Mouse (Mus musculus) layer of hippocampus, adult 2 months (tissue): ENCODE measurements around the gene Notch4. TPM values are rescaled to one million over a fixed set of nuclear protein-coding genes. Genes with fewer than 3 reads are reported as not detected.

ENCODE experiments used
- DNase-seq, 2 experiments: peaks; one replicate each; pipeline ENCODE4 v3.0.0; 2022; ENCODE audit warnings: low spot score in 2 of 2
- H3K27ac ChIP-seq: fragments of 200-600 bp; 2 replicates; pipeline ENCODE4 v1.8.1; 2022
- H3K4me3 ChIP-seq: fragments of 200-600 bp; 2 replicates; pipeline ENCODE4 v1.8.1; 2022; ENCODE audit warnings: mild to moderate bottlenecking
- CTCF ChIP-seq: fragments of 200-600 bp; conservative IDR thresholded peaks from 2 replicates; pipeline ENCODE4 v1.8.1; 2022; ENCODE audit warnings: antibody characterized with exemption, mild to moderate bottlenecking, moderate library complexity
- total RNA-seq, 2 experiments: library from RNA; stranded (reverse); gene quantifications; 2 replicates each; pipeline ENCODE4 v1.2.3; 2021

Notch4 gene
- total RNA-seq, 2 experiments from 2014 or later = 11.0 to 15.9 TPM

GRCm38 (mm10) chr17:34583397-34583796, 19.3 kb downstream of the Notch4 start:
- TF ChIP-seq CTCF = no peak
- DNase-seq = no peak
- H3K4me3 ChIP-seq = no peak overlapping the region
- no peak overlapping the region for H3K27ac ChIP-seq

- H3K27ac ChIP-seq = no peak overlapping the region
- no peak for DNase-seq
- H3K4me3 ChIP-seq = no peak overlapping the region
- TF ChIP-seq CTCF = no peak
Measured at GRCm38 (mm10) chr17:34583819-34584218, 19.8 kb downstream of the Notch4 start.

GRCm38 (mm10) chr17:34585121-34585520, 21.1 kb downstream of the Notch4 start:
- Histone ChIP-seq H3K4me3 (no peak overlapping the region), H3K27ac (peak overlapping the region; percentile 97; the same call in 1 of the 2 replicates)
- TF ChIP-seq CTCF = no peak
- DNase-seq = no peak

- no peak for DNase-seq
- TF ChIP-seq CTCF = no peak
Measured at GRCm38 (mm10) chr17:34585877-34586771, 22.1 kb downstream of the Notch4 start.

GRCm38 (mm10) chr17:34586796-34587422, 22.8 kb downstream of the Notch4 start:
- peak; percentile 84 to 88 for DNase-seq
- Histone ChIP-seq H3K27ac (peak overlapping the region; percentile 97), H3K4me3 (peak overlapping the region; percentile 93)
- TF ChIP-seq CTCF = no peak

More at GRCm38 (mm10) chr17:34585877-34586771, 22.1 kb downstream of the Notch4 start:
- Histone ChIP-seq H3K27ac (peak overlapping the region; percentile 97), H3K4me3 (peak overlapping the region; percentile 93)

- H3K4me3 ChIP-seq = peak overlapping the region; percentile 93
- peak; percentile 96 to 99 for DNase-seq
- TF ChIP-seq CTCF = no peak
- peak overlapping the region; percentile 97 for H3K27ac ChIP-seq
Measured at GRCm38 (mm10) chr17:34587423-34587811, 23.3 kb downstream of the Notch4 start.

- no peak for DNase-seq
- Histone ChIP-seq H3K4me3 (peak overlapping the region; percentile 93), H3K27ac (peak overlapping the region; percentile 97)
- TF ChIP-seq CTCF = no peak
Measured at GRCm38 (mm10) chr17:34587814-34588213, 23.7 kb downstream of the Notch4 start.

- TF ChIP-seq CTCF = no peak
- no peak overlapping the region for H3K27ac ChIP-seq
- DNase-seq = no peak
- H3K4me3 ChIP-seq = no peak overlapping the region
Measured at GRCm38 (mm10) chr17:34588767-34589166, 24.7 kb downstream of the Notch4 start.

- Histone ChIP-seq H3K27ac (peak overlapping the region; percentile 64; the same call in 1 of the 2 replicates), H3K4me3 (no peak overlapping the region)
- no peak for DNase-seq
- no peak for TF ChIP-seq CTCF
Measured at GRCm38 (mm10) chr17:34589206-34589605, 25.1 kb downstream of the Notch4 start.

- no peak for DNase-seq
- Histone ChIP-seq H3K4me3 (no peak within 1 kb of the TSS; the same call in 1 of the 2 replicates), H3K27ac (peak within 1 kb of the TSS; percentile 64)
- TF ChIP-seq CTCF = no peak
Measured at GRCm38 (mm10) chr17:34589681-34590101, 25.6 kb downstream of the Notch4 start, which contains the start of gene Gpsm3. Gpsm3 (plus strand) TSS chr17:34589806.

GRCm38 (mm10) chr17:34590154-34590987, 26.3 kb downstream of the Notch4 start:
- TF ChIP-seq CTCF = no peak
- Histone ChIP-seq H3K4me3 (no peak overlapping the region; the same call in 1 of the 2 replicates), H3K27ac (peak overlapping the region; percentile 99)
- no peak for DNase-seq
